Comparison of ENCODE assay signal across 30 mouse cellular contexts in the genomic region with DNA sequence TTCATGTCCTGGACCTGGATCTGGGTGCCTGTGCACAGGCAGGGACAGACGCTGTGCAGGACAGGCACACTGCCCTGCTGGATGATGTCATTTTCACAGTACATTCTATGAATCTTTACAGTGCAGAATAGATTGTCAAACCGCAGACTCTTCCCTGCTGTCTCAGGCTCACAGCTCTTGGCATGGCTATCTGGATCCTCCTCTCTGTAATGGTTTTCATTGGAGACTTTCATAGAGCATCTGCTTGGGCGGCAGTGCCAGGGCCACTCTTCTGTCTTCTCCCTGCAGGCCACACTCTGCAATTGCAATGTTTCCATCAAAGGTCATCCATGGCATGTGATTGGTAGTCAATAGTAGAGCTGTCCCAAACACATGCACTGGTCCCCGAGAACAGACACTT.
A peak's percentile ranks its signal among the peaks of the same experiment; 100 is the strongest.
DNase-seq lines count a peak whose midpoint lies in the region; ATAC-seq and TF ChIP-seq lines count a peak whose summit lies in the region.
"Had no signal": no experiment of that assay in that cellular context is flagged by ENCODE, and none has a peak within 500 bp of the region (broad histone marks: within the 10 kb centered on the region; RNA-seq: fewer than 3 reads in every experiment).

No protein-coding gene starts in this region.

- H3K9ac ChIP-seq in forebrain, embryonic 15.5 days (replicated peaks), result no peak overlapping the region
- no peak overlapping the region for H3K9ac ChIP-seq in forebrain, embryonic 14.5 days (ENCODE audit: low read length)
- H3K9ac ChIP-seq in midbrain, postnatal 0 days (replicated peaks; ENCODE audit: low read length, poor library complexity, severe bottlenecking), result no peak overlapping the region
- H3K9ac ChIP-seq in midbrain, embryonic 14.5 days (replicated peaks; ENCODE audit: low read length), result no peak overlapping the region
- H3K9ac ChIP-seq: embryonic facial prominence, embryonic 12.5 days; forebrain, embryonic 13.5 days; heart, embryonic 13.5 days; hindbrain, embryonic 12.5 days; liver, postnatal 0 days had no signal

- H3K27ac ChIP-seq in forebrain, embryonic 15.5 days (replicated peaks), result 0 out of 2 replicates have a peak overlapping the region, but pooled peaks have one; percentile 24
- H3K27ac ChIP-seq in forebrain, embryonic 14.5 days (ENCODE audit: low read depth, low read length), result no peak overlapping the region
- H3K27ac ChIP-seq in layer of hippocampus, adult 2 months, result peak overlapping the region; percentile 76
- no peak overlapping the region for H3K27ac ChIP-seq in midbrain, postnatal 0 days (ENCODE audit: low read depth, low read length)
- no peak overlapping the region for H3K27ac ChIP-seq in midbrain, embryonic 14.5 days (replicated peaks; ENCODE audit: low read depth, low read length)
- H3K27ac ChIP-seq: embryonic facial prominence, embryonic 12.5 days; forebrain, embryonic 13.5 days; heart, adult 2 months; heart, embryonic 13.5 days; hindbrain, embryonic 12.5 days; kidney, postnatal 0 days; macrophage; midbrain, embryonic 10.5 days had no signal

- 85% methylated on average over 4 of the region's 4 CpGs for WGBS in forebrain, embryonic 15.5 days
- WGBS in forebrain, embryonic 14.5 days, result 85% methylated on average over 4 of the region's 4 CpGs
- WGBS in midbrain, postnatal 0 days, result 89% methylated on average over 4 of the region's 4 CpGs
- WGBS in midbrain, embryonic 14.5 days, result 91% methylated on average over 4 of the region's 4 CpGs

- no peak for ATAC-seq in forebrain, embryonic 15.5 days (replicated peaks)
- no peak for ATAC-seq in forebrain, embryonic 14.5 days
- ATAC-seq in midbrain, postnatal 0 days (ENCODE audit: low FRiP score), result no peak
- ATAC-seq in midbrain, embryonic 14.5 days (ENCODE audit: low FRiP score, low TSS enrichment), result no peak
- ATAC-seq: forebrain, embryonic 13.5 days; liver, postnatal 0 days; lung, postnatal 0 days; Patski had no signal

- H3K4me2 ChIP-seq in forebrain, embryonic 15.5 days (replicated peaks), result no peak overlapping the region
- H3K4me2 ChIP-seq in forebrain, embryonic 14.5 days (ENCODE audit: low read length), result no peak overlapping the region
- no peak overlapping the region for H3K4me2 ChIP-seq in midbrain, postnatal 0 days (ENCODE audit: low read depth, low read length, poor library complexity, severe bottlenecking)
- no peak overlapping the region for H3K4me2 ChIP-seq in midbrain, embryonic 14.5 days (ENCODE audit: low read length)
- H3K4me2 ChIP-seq: embryonic facial prominence, embryonic 12.5 days; forebrain, embryonic 13.5 days; heart, embryonic 13.5 days; hindbrain, embryonic 12.5 days; liver, embryonic 11.5 days had no signal

- no peak for DNase-seq in forebrain, embryonic 14.5 days (ENCODE audit: low spot score)
- DNase-seq in layer of hippocampus, adult 2 months (ENCODE audit: low spot score in 2 of 2), result no peak
- DNase-seq in layer of hippocampus, adult 11-12 months (ENCODE audit: low spot score), result no peak
- DNase-seq in midbrain, postnatal 0 days (ENCODE audit: low spot score), result no peak
- no peak for DNase-seq in midbrain, embryonic 14.5 days
- DNase-seq in liver, result no peak
- DNase-seq: adrenal gland, postnatal 36 days; B cell, adult 2 months; cerebellum, adult 11-12 months; gastrocnemius, postnatal 36 days; heart, adult 2 months; heart, postnatal 14 days; kidney, adult 2 months; layer of hippocampus, postnatal 36 days; liver, postnatal 0 days; right cerebral cortex, postnatal 25 days; spleen, adult 18-20 months had no signal

- H3K27me3 ChIP-seq in forebrain, embryonic 15.5 days, result no peaks in the 10 kb centered on the region
- H3K27me3 ChIP-seq in forebrain, embryonic 14.5 days (replicated peaks; ENCODE audit: control insufficient read depth, insufficient read depth, low read length), result no peaks in the 10 kb centered on the region
- no peaks in the 10 kb centered on the region for H3K27me3 ChIP-seq in midbrain, postnatal 0 days (ENCODE audit: insufficient read depth, low read length)
- no peaks in the 10 kb centered on the region for H3K27me3 ChIP-seq in midbrain, embryonic 14.5 days (ENCODE audit: control insufficient read depth, insufficient read depth, low read length)
- H3K27me3 ChIP-seq: CH12.LX; embryonic facial prominence, embryonic 12.5 days; forebrain, embryonic 13.5 days; heart, embryonic 13.5 days; hindbrain, embryonic 12.5 days; Patski had no signal

- peak; percentile 47 for TF ChIP-seq CTCF in layer of hippocampus, adult 2 months (conservative IDR thresholded peaks at IDR 0.05)
- peak; percentile 4; the same call in 1 of the 2 replicates for TF ChIP-seq CTCF in midbrain, postnatal 0 days (IDR thresholded peaks at IDR 0.05)

- H3K4me3 ChIP-seq in forebrain, embryonic 15.5 days, result no peak overlapping the region
- H3K4me3 ChIP-seq in forebrain, embryonic 14.5 days (ENCODE audit: low read depth, low read length), result no peak overlapping the region
- H3K4me3 ChIP-seq in layer of hippocampus, adult 2 months, result no peak overlapping the region
- H3K4me3 ChIP-seq in midbrain, postnatal 0 days (ENCODE audit: low read depth, low read length), result no peak overlapping the region
- H3K4me3 ChIP-seq in midbrain, embryonic 14.5 days (replicated peaks; ENCODE audit: low read depth, low read length), result no peak overlapping the region
- H3K4me3 ChIP-seq: embryonic facial prominence, embryonic 12.5 days; forebrain, embryonic 13.5 days; heart, adult 2 months; heart, embryonic 13.5 days; hindbrain, embryonic 12.5 days; midbrain, embryonic 10.5 days had no signal

- H3K36me3 ChIP-seq in forebrain, embryonic 15.5 days, result no peaks in the 10 kb centered on the region
- H3K36me3 ChIP-seq in forebrain, embryonic 14.5 days (ENCODE audit: control insufficient read depth, insufficient read depth, low read length), result peaks cover 8% of the 10 kb centered on the region; the same call in 1 of the 2 replicates
- peaks cover 16% of the 10 kb centered on the region; the same call in 1 of the 2 replicates for H3K36me3 ChIP-seq in midbrain, postnatal 0 days (ENCODE audit: insufficient read depth, low read length)
- H3K36me3 ChIP-seq in midbrain, embryonic 14.5 days (ENCODE audit: control insufficient read depth, insufficient read depth, low read length), result peaks cover 14% of the 10 kb centered on the region

- H3K9me3 ChIP-seq in forebrain, embryonic 15.5 days, result no peaks in the 10 kb centered on the region
- H3K9me3 ChIP-seq in forebrain, embryonic 14.5 days (replicated peaks; ENCODE audit: control insufficient read depth, low read length), result no peaks in the 10 kb centered on the region
- no peaks in the 10 kb centered on the region for H3K9me3 ChIP-seq in midbrain, postnatal 0 days (ENCODE audit: low read length)
- no peaks in the 10 kb centered on the region for H3K9me3 ChIP-seq in midbrain, embryonic 14.5 days (ENCODE audit: control insufficient read depth, low read length)
- H3K9me3 ChIP-seq: embryonic facial prominence, embryonic 12.5 days; forebrain, embryonic 13.5 days; G1E; heart, embryonic 13.5 days; hindbrain, embryonic 12.5 days; midbrain, embryonic 10.5 days had no signal

- peaks cover 19% of the 10 kb centered on the region for H3K4me1 ChIP-seq in forebrain, embryonic 15.5 days
- H3K4me1 ChIP-seq in forebrain, embryonic 14.5 days (ENCODE audit: control insufficient read depth, insufficient read depth, low read length), result peaks cover 3% of the 10 kb centered on the region; the same call in 1 of the 2 replicates
- no peaks in the 10 kb centered on the region for H3K4me1 ChIP-seq in midbrain, postnatal 0 days (ENCODE audit: insufficient read depth, low read length)
- H3K4me1 ChIP-seq in midbrain, embryonic 14.5 days (ENCODE audit: control insufficient read depth, insufficient read depth, low read length), result peaks cover 1% of the 10 kb centered on the region; the same call in 1 of the 2 replicates
- H3K4me1 ChIP-seq: embryonic facial prominence, embryonic 12.5 days; midbrain, embryonic 10.5 days had no signal

Comparison
In these comparisons a context has a peak if more than half of its experiments do, and no peak if none do; other contexts are left out.
1. H3K27ac ChIP-seq: peak in forebrain, embryonic 15.5 days (single experiment) and layer of hippocampus, adult 2 months (single experiment); none in forebrain, embryonic 14.5 days (single experiment), midbrain, postnatal 0 days (single experiment) and midbrain, embryonic 14.5 days (single experiment).